22 mouse cellular contexts compared by ENCODE assay signal in the genomic region with DNA sequence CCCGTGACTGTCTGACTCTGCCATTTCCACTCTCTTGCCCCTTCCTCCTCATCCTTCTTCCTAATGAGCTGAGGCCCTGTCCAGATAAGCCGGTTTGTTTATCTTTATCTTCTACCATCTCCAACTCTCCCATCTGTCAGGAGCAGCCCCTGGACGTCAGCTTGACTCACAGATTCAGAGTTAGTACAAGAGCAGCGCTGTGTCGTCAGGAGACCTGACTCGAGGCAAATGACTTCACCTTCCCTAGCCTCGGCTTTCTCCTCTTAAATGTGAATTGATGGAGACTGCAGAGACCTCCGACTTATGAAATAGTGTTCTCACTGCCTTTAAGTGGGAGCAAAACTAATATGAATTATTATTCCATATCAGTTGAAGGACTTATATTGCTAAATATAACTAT.
DNase-seq lines count a peak whose midpoint lies in the region; ATAC-seq and TF ChIP-seq lines count a peak whose summit lies in the region.
"Had no signal": no experiment of that assay in that cellular context is flagged by ENCODE, and none has a peak within 500 bp of the region (broad histone marks: within the 10 kb centered on the region; RNA-seq: fewer than 3 reads in every experiment).

No protein-coding gene starts in this region.

- DNase-seq in heart, postnatal 10 days = no peak
- DNase-seq in liver, adult 2 months (ENCODE audit: extremely low read depth, low read depth, low spot score) = no peak
- DNase-seq in liver, embryonic 11.5 days (ENCODE audit: low spot score) = no peak
- DNase-seq in NIH3T3 (ENCODE audit: low read depth) = peak; percentile 61
- no peak for DNase-seq in frontal cortex, adult 2 months (ENCODE audit: extremely low spot score in 1 of 2, low spot score in 1 of 2)
- DNase-seq: adrenal gland, postnatal 25 days; cerebellum, adult 11 months; cerebellum, adult 9-11 months; gastrocnemius, postnatal 36 days; kidney, postnatal 25 days; liver, embryonic 13.5 days; lung, adult 2 months; right cerebral cortex, adult 18-20 months; right cerebral cortex, postnatal 4 days had no signal

- ATAC-seq in heart, embryonic 12.5 days (ENCODE audit: insufficient number of reproducible peaks, low FRiP score) = no peak
- ATAC-seq in liver, embryonic 11.5 days (replicated peaks; ENCODE audit: low FRiP score) = no peak
- no peak for ATAC-seq in stomach, embryonic 15.5 days (ENCODE audit: insufficient read depth, low FRiP score, low read depth)
- ATAC-seq: forebrain, embryonic 16.5 days; midbrain, embryonic 15.5 days had no signal

- H3K4me2 ChIP-seq in heart, embryonic 12.5 days = peak overlapping the region; percentile 3; the same call in 1 of the 2 replicates
- no peak overlapping the region for H3K4me2 ChIP-seq in liver, embryonic 11.5 days
- no peak overlapping the region for H3K4me2 ChIP-seq in stomach, embryonic 15.5 days
- H3K4me2 ChIP-seq: hindbrain, embryonic 13.5 days; limb, embryonic 12.5 days; liver, embryonic 13.5 days; midbrain, embryonic 15.5 days; neural tube, embryonic 12.5 days had no signal

- no peak for TF ChIP-seq POLR2A in liver, adult 2 months (IDR thresholded peaks at IDR 0.05; ENCODE audit: extremely low read depth, insufficient read depth, low read length)

- no peaks in the 10 kb centered on the region for H3K27me3 ChIP-seq in heart, embryonic 12.5 days (replicated peaks)
- H3K27me3 ChIP-seq in liver, adult 2 months (ENCODE audit: control insufficient read depth, insufficient read depth, low read length) = no peaks in the 10 kb centered on the region
- H3K27me3 ChIP-seq in liver, embryonic 11.5 days (replicated peaks; ENCODE audit: control insufficient read depth, insufficient read depth, low read length) = no peaks in the 10 kb centered on the region; the same call in 1 of the 2 replicates
- H3K27me3 ChIP-seq in stomach, embryonic 15.5 days (replicated peaks) = no peaks in the 10 kb centered on the region
- H3K27me3 ChIP-seq: hindbrain, embryonic 13.5 days; limb, embryonic 12.5 days; liver, embryonic 13.5 days; midbrain, embryonic 15.5 days; neural tube, embryonic 12.5 days had no signal

- WGBS in heart, embryonic 12.5 days = 16% methylated on average over 8 of the region's 8 CpGs
- 69% methylated on average over 8 of the region's 8 CpGs for WGBS in liver, adult 2 months
- 27% methylated on average over 8 of the region's 8 CpGs for WGBS in liver, embryonic 11.5 days
- WGBS in stomach, embryonic 15.5 days = 29% methylated on average over 8 of the region's 8 CpGs

- H3K9me3 ChIP-seq in heart, embryonic 12.5 days (replicated peaks) = no peaks in the 10 kb centered on the region
- H3K9me3 ChIP-seq in liver, embryonic 11.5 days (ENCODE audit: control insufficient read depth, low read length) = no peaks in the 10 kb centered on the region
- no peaks in the 10 kb centered on the region for H3K9me3 ChIP-seq in stomach, embryonic 15.5 days
- H3K9me3 ChIP-seq: forebrain, embryonic 10.5 days; hindbrain, embryonic 13.5 days; limb, embryonic 12.5 days; liver, embryonic 13.5 days; midbrain, embryonic 15.5 days; neural tube, embryonic 12.5 days had no signal

- H3K27ac ChIP-seq in heart, embryonic 12.5 days (ENCODE audit: poor library complexity, severe bottlenecking) = peak overlapping the region; percentile 1; the same call in 1 of the 2 replicates
- peak overlapping the region; percentile 45; the same call in 1 of the 2 replicates for H3K27ac ChIP-seq in liver, adult 2 months (replicated peaks; ENCODE audit: insufficient read depth, low read depth, low read length)
- no peak overlapping the region for H3K27ac ChIP-seq in liver, embryonic 11.5 days (ENCODE audit: low read depth, low read length)
- peak overlapping the region; percentile 28 for H3K27ac ChIP-seq in stomach, embryonic 15.5 days
- H3K27ac ChIP-seq: forebrain, embryonic 10.5 days; hindbrain, embryonic 13.5 days; limb, embryonic 12.5 days; liver, embryonic 13.5 days; midbrain, embryonic 15.5 days; neural tube, embryonic 12.5 days had no signal

- H3K4me3 ChIP-seq in heart, embryonic 12.5 days = no peak overlapping the region
- H3K4me3 ChIP-seq in liver, adult 2 months (ENCODE audit: insufficient read depth, low read depth, low read length) = no peak overlapping the region
- H3K4me3 ChIP-seq in liver, embryonic 11.5 days (ENCODE audit: low read depth, low read length) = no peak overlapping the region
- H3K4me3 ChIP-seq in stomach, embryonic 15.5 days (replicated peaks) = no peak overlapping the region
- H3K4me3 ChIP-seq: forebrain, embryonic 10.5 days; hindbrain, embryonic 13.5 days; limb, embryonic 12.5 days; liver, embryonic 13.5 days; midbrain, embryonic 15.5 days; neural tube, embryonic 12.5 days had no signal

- intact Hi-C loops in heart, postnatal 10 days (cut with DNase I) = loop anchor here (5.0 kb wide), 2 partner anchors 39 to 59 kb away; no protein-coding TSS in a partner anchor

- H3K79me2 ChIP-seq in liver, adult 2 months (ENCODE audit: control insufficient read depth, insufficient read depth, low read length) = no peaks in the 10 kb centered on the region

- peaks cover 66% of the 10 kb centered on the region for H3K4me1 ChIP-seq in heart, embryonic 12.5 days (replicated peaks)
- peaks cover 7% of the 10 kb centered on the region; the same call in 1 of the 2 replicates for H3K4me1 ChIP-seq in liver, adult 2 months (ENCODE audit: control insufficient read depth, insufficient read depth, low read length)
- H3K4me1 ChIP-seq in liver, embryonic 11.5 days (replicated peaks; ENCODE audit: control insufficient read depth, insufficient read depth, low read length) = peaks cover 4% of the 10 kb centered on the region; the same call in 1 of the 2 replicates
- H3K4me1 ChIP-seq in stomach, embryonic 15.5 days = peaks cover 24% of the 10 kb centered on the region
- H3K4me1 ChIP-seq: liver, embryonic 13.5 days; midbrain, embryonic 15.5 days; neural tube, embryonic 12.5 days had no signal

- peak overlapping the region; percentile 5; the same call in 1 of the 2 replicates for H3K9ac ChIP-seq in heart, embryonic 12.5 days
- no peak overlapping the region for H3K9ac ChIP-seq in liver, adult 2 months (ENCODE audit: low read depth, low read length)
- H3K9ac ChIP-seq in liver, embryonic 11.5 days (ENCODE audit: low read depth, low read length) = no peak overlapping the region
- no peak overlapping the region for H3K9ac ChIP-seq in stomach, embryonic 15.5 days
- H3K9ac ChIP-seq: hindbrain, embryonic 13.5 days; limb, embryonic 12.5 days; liver, embryonic 13.5 days; midbrain, embryonic 15.5 days; neural tube, embryonic 12.5 days had no signal

- H3K36me3 ChIP-seq in heart, embryonic 12.5 days = no peaks in the 10 kb centered on the region
- no peaks in the 10 kb centered on the region for H3K36me3 ChIP-seq in liver, adult 2 months (ENCODE audit: control insufficient read depth, insufficient read depth, low read length)
- no peaks in the 10 kb centered on the region for H3K36me3 ChIP-seq in liver, embryonic 11.5 days (ENCODE audit: control insufficient read depth, insufficient read depth, low read length)
- no peaks in the 10 kb centered on the region for H3K36me3 ChIP-seq in stomach, embryonic 15.5 days
- H3K36me3 ChIP-seq: forebrain, embryonic 10.5 days; hindbrain, embryonic 13.5 days; limb, embryonic 12.5 days; liver, embryonic 13.5 days; midbrain, embryonic 15.5 days; neural tube, embryonic 12.5 days had no signal

- no peak for TF ChIP-seq CTCF in liver, adult 2 months (IDR thresholded peaks at IDR 0.05; ENCODE audit: low read depth, low read length)
